Mouse (Mus musculus) left cerebral cortex, adult 11 months (tissue): ENCODE data around the gene Repin1.
"Not testable (repeated sequence)": the region's sequence is repeated elsewhere in the genome, so short reads cannot be mapped to it uniquely, and the experiment has no call there.

Source experiments
- DNase-seq: peaks from one replicate; pipeline ENCODE4 v3.0.0; 2022; ENCODE audit warnings: low spot score

Repin1 gene

GRCm38 (mm10) chr6:48579215-48579648 is 14.5 kb upstream of the Repin1 start:
- DNase-seq, result no peak

- no peak for DNase-seq
These were observed 12.4 kb upstream of the Repin1 start for GRCm38 (mm10) chr6:48581257-48581656.

GRCm38 (mm10) chr6:48582037-48582436 is 11.6 kb upstream of the Repin1 start:
- DNase-seq, result no peak

GRCm38 (mm10) chr6:48589194-48589750 is 4.4 kb upstream of the Repin1 start, which contains the start of gene Gm45021:
Gm45021 (plus strand) TSS chr6:48589610.
- no peak for DNase-seq

- no peak for DNase-seq
These were observed 2.4 kb upstream of the Repin1 start for GRCm38 (mm10) chr6:48591221-48591845.

DNA sequence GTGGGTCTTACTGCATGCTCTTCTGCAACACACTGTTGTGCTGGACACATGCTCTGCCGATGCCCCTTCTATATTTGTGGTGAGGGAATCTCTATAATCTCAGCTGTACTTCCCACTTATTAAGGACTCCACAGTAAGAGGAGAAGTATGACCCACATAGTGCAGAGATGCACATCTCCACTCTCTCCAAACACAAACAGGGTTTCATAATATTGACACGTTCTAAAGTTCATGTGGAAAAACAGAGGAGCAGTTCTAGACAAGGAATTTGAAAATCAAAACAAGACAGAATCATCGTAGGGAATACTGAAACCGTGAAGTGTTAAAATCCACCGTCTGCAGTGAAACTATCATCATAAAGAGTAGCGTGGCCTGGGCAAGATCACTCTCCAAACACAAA is 1.8 kb upstream of the Repin1 start:
- DNase-seq, result no peak

DNA sequence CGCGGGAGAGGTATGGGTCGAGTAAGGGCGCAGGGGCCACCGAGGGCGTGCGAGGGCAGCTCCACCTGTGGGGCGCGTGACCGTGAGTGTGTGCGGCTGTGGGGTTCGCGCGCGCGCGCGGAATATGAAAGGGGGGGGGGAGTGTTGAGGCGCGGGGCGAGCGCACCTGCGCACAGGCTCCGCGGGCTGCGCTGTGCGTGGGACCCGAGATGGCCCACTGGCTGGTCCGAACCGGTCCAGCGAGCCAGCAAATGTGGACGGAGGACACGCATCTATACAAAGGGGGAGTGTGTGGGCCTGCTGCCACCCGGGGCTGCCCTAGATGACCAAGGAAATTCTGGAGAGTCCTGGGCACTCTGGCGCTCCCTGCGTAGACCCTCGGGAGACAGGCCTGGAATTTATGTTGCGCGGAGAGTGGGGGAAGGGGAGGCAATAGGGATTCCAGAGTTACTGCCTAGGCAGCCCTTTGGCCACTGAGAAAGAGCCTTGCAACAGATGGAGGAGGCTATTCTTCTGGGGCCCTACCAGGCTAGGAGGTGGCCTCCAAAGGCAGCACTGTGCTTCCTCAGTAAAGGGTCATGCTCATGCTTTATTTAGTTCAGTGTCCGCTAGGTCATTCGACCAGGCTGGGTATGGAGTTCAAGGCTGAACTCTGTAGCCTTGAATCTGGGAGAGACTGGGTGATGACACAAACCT is 508 bp downstream of the Repin1 start:
- no peak for DNase-seq

DNA sequence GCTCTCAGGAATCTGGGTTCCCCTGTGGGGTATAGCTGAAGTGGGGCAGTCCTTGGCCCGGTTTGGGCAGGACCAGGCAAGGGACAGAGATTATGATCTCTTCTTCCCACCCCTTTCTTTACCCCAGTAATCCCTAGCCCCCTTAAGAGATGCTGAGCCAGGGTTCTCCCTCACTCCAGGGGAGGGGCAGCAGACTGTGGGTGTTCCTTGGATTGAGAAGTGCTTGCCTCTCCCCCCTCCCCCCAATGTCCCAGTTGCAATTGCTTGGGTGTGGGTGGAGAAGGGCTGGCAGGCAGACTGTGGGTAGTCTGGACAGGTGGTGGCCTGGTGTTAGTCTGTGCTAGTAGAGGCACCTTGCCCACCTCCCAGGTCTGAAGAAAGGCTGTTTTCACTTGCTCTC is 1.6 kb downstream of the Repin1 start:
- no peak for DNase-seq

- DNase-seq, result no peak
These were observed 3.0 kb downstream of the Repin1 start for GRCm38 (mm10) chr6:48596545-48597232.

DNA sequence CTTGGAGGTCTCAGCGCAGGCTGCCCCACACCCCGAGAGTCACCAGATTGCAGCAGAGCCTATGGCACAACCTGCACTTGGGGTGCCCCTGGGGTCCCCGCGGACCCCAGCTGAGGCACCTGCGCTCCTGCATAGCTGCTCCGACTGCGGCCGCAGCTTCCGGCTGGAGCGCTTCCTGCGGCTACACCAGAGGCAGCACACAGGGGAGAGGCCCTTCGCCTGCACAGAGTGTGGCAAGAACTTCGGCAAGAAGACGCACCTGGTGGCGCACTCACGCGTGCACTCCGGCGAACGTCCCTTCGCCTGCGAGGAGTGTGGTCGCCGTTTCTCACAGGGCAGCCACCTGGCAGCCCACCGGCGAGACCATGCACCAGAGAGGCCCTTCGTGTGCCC is 3.5 kb downstream of the Repin1 start:
- DNase-seq, result no peak

DNA sequence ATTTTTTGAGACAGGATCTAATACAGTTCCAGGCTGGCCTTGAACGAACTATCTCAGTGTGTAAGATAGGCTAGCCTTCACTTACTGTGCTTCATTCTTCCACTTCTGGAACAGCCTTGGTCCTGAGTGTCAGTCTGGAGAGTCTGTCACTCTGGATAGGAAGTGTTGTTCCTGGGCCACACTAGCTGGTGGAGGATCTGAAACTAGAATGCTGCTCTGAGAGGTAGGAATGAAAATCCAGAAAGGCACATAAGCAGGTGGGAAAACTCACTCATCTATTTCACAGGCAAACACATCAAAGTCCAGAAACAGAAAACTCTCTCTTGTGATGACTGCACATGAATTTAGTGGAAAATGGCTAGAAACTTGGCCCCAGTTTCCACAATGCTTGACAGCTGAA is 6.9 kb downstream of the Repin1 start:
- DNase-seq, result no peak

- peak; percentile 94 for DNase-seq
These were observed 7.8 kb downstream of the Repin1 start, which contains the start of gene Zfp775 for GRCm38 (mm10) chr6:48601271-48602079. Zfp775 (plus strand) TSS chr6:48602063.

GRCm38 (mm10) chr6:48602080-48602741 is 8.5 kb downstream of the Repin1 start:
- no peak for DNase-seq

- no peak for DNase-seq
These were observed 14.4 kb downstream of the Repin1 start for GRCm38 (mm10) chr6:48608124-48608523.

DNA sequence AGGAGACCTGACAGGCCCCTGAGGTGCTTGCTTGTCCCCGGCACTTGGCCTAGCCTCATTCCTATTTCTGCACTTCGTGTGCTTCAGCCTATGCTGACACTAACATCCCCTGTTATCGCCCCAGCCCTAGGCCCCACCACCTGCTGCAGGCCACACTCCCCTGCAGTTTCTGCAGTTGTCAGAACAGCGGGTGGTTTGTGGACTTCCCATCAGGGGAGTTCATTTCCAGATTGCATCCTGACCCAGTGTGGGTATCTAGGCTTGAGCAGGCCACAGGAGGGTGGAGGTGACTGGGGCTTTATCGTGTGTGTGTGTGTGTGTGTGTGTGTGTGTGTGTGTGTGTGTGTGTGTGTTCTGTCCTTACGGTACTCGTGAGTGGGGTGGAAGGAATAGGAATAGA is 15.8 kb downstream of the Repin1 start:
- DNase-seq, result no peak

GRCm38 (mm10) chr6:48610657-48611056 is 17.0 kb downstream of the Repin1 start:
- DNase-seq, result no peak

DNA sequence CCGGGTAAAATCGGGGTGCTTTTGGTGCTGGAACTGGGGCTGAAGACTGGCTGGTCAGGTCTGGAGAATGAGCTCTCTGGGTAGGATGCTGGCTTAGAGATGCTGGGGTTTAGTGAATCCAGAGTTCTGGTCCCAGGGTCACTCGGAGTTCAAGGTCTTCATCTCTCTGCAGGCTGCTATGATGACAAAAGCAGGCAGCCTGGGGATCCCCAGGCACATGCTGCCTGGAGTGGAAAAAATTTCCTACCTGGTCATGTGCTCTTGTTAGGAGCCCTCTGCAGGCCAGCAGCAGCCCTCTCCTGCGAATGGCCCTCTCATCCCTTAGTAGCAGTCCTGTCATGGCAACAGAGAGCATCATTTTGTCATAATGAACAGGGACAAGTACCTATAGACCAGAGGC is 19.8 kb downstream of the Repin1 start:
- no peak for DNase-seq

- DNase-seq, result no peak
These were observed 21.1 kb downstream of the Repin1 start for GRCm38 (mm10) chr6:48614756-48615155.

GRCm38 (mm10) chr6:48620031-48620430 is 26.3 kb downstream of the Repin1 start:
- no peak for DNase-seq

- not testable (repeated sequence) for DNase-seq
These were observed 28.6 kb downstream of the Repin1 start for GRCm38 (mm10) chr6:48622186-48622843.

DNA sequence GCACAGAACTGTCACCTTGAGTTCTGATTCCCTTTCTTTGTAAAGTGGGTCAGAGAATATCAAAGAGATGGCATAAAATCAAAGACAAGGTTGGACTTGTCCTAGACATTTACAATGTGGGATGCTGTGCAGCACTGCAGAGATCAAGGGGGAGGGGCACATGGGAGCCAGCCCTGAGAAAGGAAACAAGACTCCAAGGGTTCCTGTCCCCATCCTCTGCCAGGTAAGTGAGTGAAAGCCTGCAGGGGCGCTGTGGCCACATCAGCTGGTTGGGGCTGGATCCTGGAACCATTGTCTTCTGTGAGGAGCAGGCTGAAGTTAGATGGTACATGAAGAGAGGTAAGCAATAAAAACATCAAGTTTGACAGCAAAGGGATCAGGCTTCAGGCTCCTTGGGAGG is 29.8 kb downstream of the Repin1 start:
- no peak for DNase-seq
